Mouse (Mus musculus): ENCODE results near the gene Tal1.

DNA sequence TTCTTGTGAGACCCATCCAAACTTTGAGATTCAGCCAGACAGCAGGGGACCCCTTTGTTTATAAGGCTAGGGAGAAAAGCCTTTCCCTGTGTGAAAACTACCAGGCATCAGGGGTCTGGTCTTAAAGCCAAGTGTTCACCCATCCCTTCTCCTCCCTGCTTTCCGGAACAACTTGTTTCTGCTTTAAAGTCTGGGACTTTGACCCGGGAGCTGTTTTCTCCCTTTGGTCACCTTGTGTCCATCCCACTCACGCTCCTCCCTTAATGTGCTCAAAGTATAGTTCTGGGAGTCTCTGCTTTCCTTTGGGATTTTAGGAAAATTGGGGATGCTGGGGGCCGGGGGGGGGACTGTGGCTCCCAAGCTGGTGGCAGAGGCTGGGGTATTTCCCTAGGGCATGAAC lies 30.0 kb downstream of the Tal1 start:
- TF ChIP-seq EP300 (IDR thresholded peaks at IDR 0.05; ENCODE audit: low read depth): no peak
- TF ChIP-seq CTCF (IDR thresholded peaks at IDR 0.05; ENCODE audit: low read depth): no peak

All from heart, postnatal 0 days (tissue).